Mouse (Mus musculus): Measurements from ENCODE around the gene Anln.
"Not testable (repeated sequence)": the region's sequence is repeated elsewhere in the genome, so short reads cannot be mapped to it uniquely, and the experiment has no call there.

Gene Anln

GRCm38 (mm10) chr9:22322381-22323211, 66.4 kb downstream of the Anln start:
- no peak for DNase-seq (ENCODE audit: low spot score in 2 of 2)

GRCm38 (mm10) chr9:22319109-22319508, 69.9 kb downstream of the Anln start:
- no peak for DNase-seq (ENCODE audit: low spot score in 2 of 2)

GRCm38 (mm10) chr9:22316047-22316446, 72.9 kb downstream of the Anln start:
- DNase-seq (ENCODE audit: low spot score in 2 of 2): not testable (repeated sequence)

GRCm38 (mm10) chr9:22314066-22314465, 74.9 kb downstream of the Anln start:
- DNase-seq (ENCODE audit: low spot score in 2 of 2): no peak

GRCm38 (mm10) chr9:22313218-22313617, 75.8 kb downstream of the Anln start:
- DNase-seq (ENCODE audit: low spot score in 2 of 2): no peak

- no peak for DNase-seq (ENCODE audit: low spot score in 2 of 2)
Observed at GRCm38 (mm10) chr9:22309651-22310050, 79.3 kb downstream of the Anln start.

GRCm38 (mm10) chr9:22307920-22308262, 81.1 kb downstream of the Anln start:
- DNase-seq (ENCODE audit: low spot score in 2 of 2): not testable (repeated sequence)

- peak; percentile 86 to 91 for DNase-seq (ENCODE audit: low spot score in 2 of 2)
Observed at GRCm38 (mm10) chr9:22307156-22307919, 81.7 kb downstream of the Anln start, which contains the start of gene Zfp810. Gene Zfp810, minus strand, starts transcription at chr9:22307648.

GRCm38 (mm10) chr9:22306726-22307125, 82.3 kb downstream of the Anln start:
- DNase-seq (ENCODE audit: low spot score in 2 of 2): no peak

- no peak for DNase-seq (ENCODE audit: low spot score in 2 of 2)
Observed at GRCm38 (mm10) chr9:22302199-22302598, 86.8 kb downstream of the Anln start.
